Mouse (Mus musculus) embryonic facial prominence, embryonic 15.5 days (tissue): Measurements from ENCODE around the gene Tas1r2. TPM values are rescaled to one million over a fixed set of nuclear protein-coding genes. Genes with fewer than 3 reads are reported as not detected.

ENCODE experiments used
- ATAC-seq: fragments of 200-750 bp; cut with Nextera tagmentation; 2 replicates; pipeline ENCODE4 v1.8.0; 2017; ENCODE audit warnings: low read depth, moderate TSS enrichment; ENCODE audit not compliant: insufficient number of reproducible peaks, low FRiP score, low TSS enrichment
- H3K27ac ChIP-seq: fragments of 300-500 bp; sonication (generic); replicated peaks from 2 replicates; pipeline ENCODE4 v1.5.1; 2015; ENCODE audit warnings: mild to moderate bottlenecking, inconsistent platforms
- H3K27me3 ChIP-seq: fragments of 300-500 bp; sonication (generic); 2 replicates; pipeline ENCODE4 v1.6.1; 2015; ENCODE audit warnings: inconsistent platforms
- H3K36me3 ChIP-seq: fragments of 300-500 bp; sonication (generic); 2 replicates; pipeline ENCODE4 v1.6.1; 2015; ENCODE audit warnings: mild to moderate bottlenecking, inconsistent platforms
- H3K4me1 ChIP-seq: fragments of 300-500 bp; sonication (generic); 2 replicates; pipeline ENCODE4 v1.6.1; 2015; ENCODE audit warnings: inconsistent platforms
- H3K4me2 ChIP-seq: fragments of 300-500 bp; sonication (generic); replicated peaks from 2 replicates; pipeline ENCODE4 v1.6.1; 2015; ENCODE audit warnings: mild to moderate bottlenecking, inconsistent platforms
- H3K4me3 ChIP-seq: fragments of 300-500 bp; sonication (generic); replicated peaks from 2 replicates; pipeline ENCODE4 v1.5.1; 2015; ENCODE audit warnings: mild to moderate bottlenecking, inconsistent platforms
- H3K9ac ChIP-seq: fragments of 300-500 bp; sonication (generic); 2 replicates; pipeline ENCODE4 v1.6.1; 2015; ENCODE audit warnings: inconsistent platforms
- H3K9me3 ChIP-seq: fragments of 300-500 bp; sonication (generic); replicated peaks from 2 replicates; pipeline ENCODE4 v1.6.1; 2016; ENCODE audit warnings: inconsistent platforms
- WGBS: fragments of 180-500 bp; shearing (Covaris S2); methylation state at CpG from one replicate; pipeline ENCODE4 v1.1.7; 2015; 5-methylcytosine and 5-hydroxymethylcytosine counted together
- polyA plus RNA-seq: library from polyadenylated mRNA; unstranded; fragments of >200 nt; fragmentation: Nextera tagmentation; extraction: Ambion mirVana; gene quantifications from 2 replicates; pipeline ENCODE4 v1.2.1, GENCODE M21; 2015

The Tas1r2 gene
- polyA plus RNA-seq: 0.07 TPM in 1 of 2 replicates, not detected in the other

GRCm38 (mm10) chr4:139653238-139653637 lies at the start of gene Tas1r2:
Gene Tas1r2, plus strand, starts transcription at chr4:139653538.
- H3K9me3 ChIP-seq: no peaks in the 10 kb centered on the region
- H3K9ac ChIP-seq: no peak within 1 kb of the TSS
- no peak within 1 kb of the TSS for H3K4me2 ChIP-seq
- H3K27ac ChIP-seq: no peak within 1 kb of the TSS
- no peak within 1 kb of the TSS for H3K4me3 ChIP-seq
- H3K36me3 ChIP-seq: peaks cover 7% of the 10 kb centered on the region
- ATAC-seq: no peak
- 86% methylated on average over 8 of the region's 8 CpGs for WGBS
- H3K27me3 ChIP-seq: no peaks in the 10 kb centered on the region
- no peaks in the 10 kb centered on the region for H3K4me1 ChIP-seq

GRCm38 (mm10) chr4:139605216-139605615 lies 48.1 kb upstream of the Tas1r2 start:
- H3K27ac ChIP-seq: no peak overlapping the region
- H3K9ac ChIP-seq: no peak overlapping the region
- 83% methylated on average over 11 of the region's 11 CpGs for WGBS
- H3K27me3 ChIP-seq: no peaks in the 10 kb centered on the region
- peaks cover 35% of the 10 kb centered on the region for H3K36me3 ChIP-seq
- H3K9me3 ChIP-seq: no peaks in the 10 kb centered on the region
- H3K4me1 ChIP-seq: peaks cover 31% of the 10 kb centered on the region
- H3K4me2 ChIP-seq: no peak overlapping the region
- no peak for ATAC-seq
- no peak overlapping the region for H3K4me3 ChIP-seq

- Histone ChIP-seq H3K36me3 (peaks cover 35% of the 10 kb centered on the region), H3K9ac (no peak overlapping the region), H3K27me3 (no peaks in the 10 kb centered on the region), H3K27ac (no peak overlapping the region), H3K4me2 (no peak overlapping the region), H3K4me1 (peaks cover 24% of the 10 kb centered on the region), H3K4me3 (no peak overlapping the region), H3K9me3 (no peaks in the 10 kb centered on the region)
- ATAC-seq: no peak
- 97% methylated on average over 5 of the region's 5 CpGs for WGBS
Measured at GRCm38 (mm10) chr4:139606732-139607131, 46.6 kb upstream of the Tas1r2 start.

- Histone ChIP-seq H3K4me1 (peaks cover 10% of the 10 kb centered on the region), H3K9me3 (no peaks in the 10 kb centered on the region), H3K4me3 (no peak overlapping the region), H3K27me3 (no peaks in the 10 kb centered on the region), H3K27ac (no peak overlapping the region), H3K36me3 (peaks cover 48% of the 10 kb centered on the region), H3K4me2 (no peak overlapping the region), H3K9ac (no peak overlapping the region)
- 78% methylated on average over 4 of the region's 4 CpGs for WGBS
- no peak for ATAC-seq
Measured at GRCm38 (mm10) chr4:139608975-139609374, 44.4 kb upstream of the Tas1r2 start.

GRCm38 (mm10) chr4:139610954-139611353 lies 42.4 kb upstream of the Tas1r2 start:
- Histone ChIP-seq H3K9ac (no peak overlapping the region), H3K27ac (0 out of 2 replicates have a peak overlapping the region, but pooled peaks have one; percentile 28), H3K4me2 (no peak overlapping the region), H3K36me3 (peaks cover 50% of the 10 kb centered on the region), H3K9me3 (no peaks in the 10 kb centered on the region), H3K27me3 (no peaks in the 10 kb centered on the region), H3K4me3 (no peak overlapping the region), H3K4me1 (peaks cover 11% of the 10 kb centered on the region)
- 41% methylated on average over 6 of the region's 6 CpGs for WGBS
- ATAC-seq: no peak

GRCm38 (mm10) chr4:139611542-139611953 lies 41.8 kb upstream of the Tas1r2 start:
- Histone ChIP-seq H3K27ac (no peak overlapping the region), H3K4me1 (peaks cover 17% of the 10 kb centered on the region), H3K36me3 (peaks cover 47% of the 10 kb centered on the region), H3K9ac (no peak overlapping the region), H3K4me2 (peak overlapping the region; percentile 48), H3K9me3 (no peaks in the 10 kb centered on the region), H3K27me3 (no peaks in the 10 kb centered on the region), H3K4me3 (peak overlapping the region; percentile 24)
- WGBS: 3% methylated on average over 10 of the region's 10 CpGs
- ATAC-seq: 0 out of 2 replicates have a peak, but pooled peaks have one; percentile 43

GRCm38 (mm10) chr4:139614524-139615260 lies 38.6 kb upstream of the Tas1r2 start:
- H3K4me1 ChIP-seq: peaks cover 24% of the 10 kb centered on the region
- H3K27me3 ChIP-seq: no peaks in the 10 kb centered on the region
- H3K9me3 ChIP-seq: no peaks in the 10 kb centered on the region
- 79% methylated on average over 21 of the region's 21 CpGs for WGBS
- H3K4me2 ChIP-seq: no peak overlapping the region
- peaks cover 34% of the 10 kb centered on the region for H3K36me3 ChIP-seq
- ATAC-seq: no peak
- H3K4me3 ChIP-seq: no peak overlapping the region
- no peak overlapping the region for H3K27ac ChIP-seq
- H3K9ac ChIP-seq: no peak overlapping the region

DNA sequence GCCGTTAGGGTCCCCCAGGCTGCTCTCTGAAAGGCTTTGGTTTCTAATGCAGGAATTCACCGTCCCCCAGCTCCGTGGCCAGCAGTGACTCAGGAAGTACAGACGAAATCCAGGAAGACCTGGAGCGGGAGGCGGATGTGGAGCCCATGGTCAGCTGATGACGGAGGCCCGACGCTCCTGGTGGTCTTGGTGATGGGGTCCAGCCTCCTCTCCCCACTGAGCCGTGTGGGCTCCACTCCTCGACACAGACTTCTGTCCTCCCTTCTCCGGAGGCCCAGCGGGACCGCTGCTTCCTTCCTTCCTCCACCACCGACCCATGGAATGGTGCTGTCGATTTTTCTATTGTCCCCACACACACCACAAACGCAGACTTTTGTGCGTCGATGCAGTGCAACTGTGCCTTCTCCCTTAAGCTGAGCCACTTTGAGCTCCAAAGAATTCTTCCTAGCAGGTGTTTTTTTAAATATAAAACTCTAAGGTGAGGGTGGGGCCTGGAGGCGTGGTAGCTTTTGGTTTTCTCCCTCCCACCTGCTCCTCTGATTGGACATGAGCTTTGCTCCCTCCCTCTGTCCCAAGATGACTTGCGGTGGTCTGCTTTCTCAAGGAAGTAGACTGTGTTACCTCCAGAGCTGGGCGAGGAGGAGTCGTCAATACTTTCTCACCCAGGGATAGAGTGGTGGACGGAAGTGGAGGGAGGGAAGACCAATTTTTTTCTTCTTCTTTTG lies 36.9 kb upstream of the Tas1r2 start:
- peak overlapping the region; percentile 44 for H3K4me2 ChIP-seq
- peak overlapping the region; percentile 56 for H3K27ac ChIP-seq
- no peak overlapping the region for H3K9ac ChIP-seq
- H3K36me3 ChIP-seq: peaks cover 31% of the 10 kb centered on the region
- ATAC-seq: peak; percentile 76
- H3K27me3 ChIP-seq: no peaks in the 10 kb centered on the region
- no peaks in the 10 kb centered on the region for H3K9me3 ChIP-seq
- 18% methylated on average over 24 of the region's 24 CpGs for WGBS
- H3K4me1 ChIP-seq: peaks cover 18% of the 10 kb centered on the region
- H3K4me3 ChIP-seq: peak overlapping the region; percentile 34

- no peak overlapping the region for H3K9ac ChIP-seq
Measured at GRCm38 (mm10) chr4:139617001-139617364, 36.4 kb upstream of the Tas1r2 start.

DNA sequence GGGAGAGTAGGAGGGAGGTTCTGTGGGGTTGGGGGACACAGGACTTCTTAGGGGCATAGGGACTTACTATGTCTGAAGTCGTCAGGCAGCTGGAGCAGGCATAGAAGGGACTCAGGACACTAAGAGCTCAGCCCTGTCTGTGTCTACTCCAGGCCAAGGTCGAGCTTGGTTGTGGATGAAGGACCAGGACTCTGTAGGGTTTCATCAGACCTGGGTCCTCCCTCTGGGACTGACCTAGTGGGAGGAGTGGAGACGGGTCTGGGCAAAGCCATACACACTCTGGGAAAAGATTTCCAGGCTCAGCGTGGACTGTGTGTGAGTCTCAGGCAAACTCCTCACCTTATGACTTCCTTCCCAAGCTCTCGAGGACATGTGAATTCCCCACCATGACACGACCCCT lies 33.6 kb upstream of the Tas1r2 start:
- Histone ChIP-seq H3K27me3 (no peaks in the 10 kb centered on the region), H3K9ac (no peak overlapping the region), H3K9me3 (no peaks in the 10 kb centered on the region), H3K4me1 (peaks cover 36% of the 10 kb centered on the region), H3K4me2 (no peak overlapping the region), H3K27ac (no peak overlapping the region), H3K36me3 (peaks cover 10% of the 10 kb centered on the region), H3K4me3 (no peak overlapping the region)
- WGBS: 73% methylated on average over 6 of the region's 6 CpGs
- no peak for ATAC-seq

More at GRCm38 (mm10) chr4:139617001-139617364, 36.4 kb upstream of the Tas1r2 start:
- 73% methylated on average over 3 of the region's 3 CpGs for WGBS
- H3K36me3 ChIP-seq: peaks cover 31% of the 10 kb centered on the region
- H3K4me3 ChIP-seq: peak overlapping the region; percentile 34
- ATAC-seq: no peak
- no peaks in the 10 kb centered on the region for H3K27me3 ChIP-seq
- H3K9me3 ChIP-seq: no peaks in the 10 kb centered on the region
- H3K27ac ChIP-seq: peak overlapping the region; percentile 56
- peaks cover 18% of the 10 kb centered on the region for H3K4me1 ChIP-seq
- peak overlapping the region; percentile 28 for H3K4me2 ChIP-seq
